ENCODE assay signal across 11 mouse cellular contexts in genomic region chr7:34493892-34494291, GRCm38 (mm10).
DNase-seq lines count a peak whose midpoint lies in the region; ATAC-seq and TF ChIP-seq lines count a peak whose summit lies in the region.
"Had no signal": no experiment of that assay in that cellular context is flagged by ENCODE, and none has a peak within 500 bp of the region (broad histone marks: within the 10 kb centered on the region; RNA-seq: fewer than 3 reads in every experiment).

No protein-coding gene starts in this region.

- H3K4me3 ChIP-seq in lung, embryonic 14.5 days (ENCODE audit: low read depth, low read length), result no peak overlapping the region
- H3K4me3 ChIP-seq: forebrain, embryonic 13.5 days had no signal

- H3K4me1 ChIP-seq in lung, embryonic 14.5 days (ENCODE audit: insufficient read depth), result no peaks in the 10 kb centered on the region
- H3K4me1 ChIP-seq: forebrain, embryonic 13.5 days had no signal

- no peak overlapping the region for H3K27ac ChIP-seq in lung, embryonic 14.5 days (ENCODE audit: low read depth)
- H3K27ac ChIP-seq: forebrain, embryonic 13.5 days had no signal

- no peaks in the 10 kb centered on the region for H3K9me3 ChIP-seq in lung, embryonic 14.5 days (ENCODE audit: low read depth, low read length)
- H3K9me3 ChIP-seq: forebrain, embryonic 13.5 days had no signal

- DNase-seq in heart, postnatal 10 days, result peak; percentile 6 to 14
- DNase-seq in heart, postnatal 36 days, result no peak
- DNase-seq in lung, embryonic 14.5 days, result peak; percentile 73
- DNase-seq in lung, postnatal 25 days (ENCODE audit: low spot score), result no peak
- peak; percentile 32 for DNase-seq in adipocyte (ENCODE audit: low spot score)
- DNase-seq in retina, postnatal 1 day, result peak; percentile 54
- no peak for DNase-seq in adrenal gland, postnatal 14 days
- DNase-seq: kidney, adult 8-10 months; liver had no signal

- peak; percentile 47 for TF ChIP-seq CTCF in lung, embryonic 14.5 days (IDR thresholded peaks at IDR 0.05; ENCODE audit: low read depth)

- 63% methylated on average over 10 of the region's 10 CpGs for WGBS in lung, embryonic 14.5 days

- no peak overlapping the region for H3K9ac ChIP-seq in lung, embryonic 14.5 days
- H3K9ac ChIP-seq: forebrain, embryonic 13.5 days had no signal

- H3K4me2 ChIP-seq in lung, embryonic 14.5 days, result no peak overlapping the region
- H3K4me2 ChIP-seq: forebrain, embryonic 13.5 days had no signal

- intact Hi-C loops in heart, postnatal 10 days (cut with DNase I), result loop anchor here (2.0 to 5.0 kb wide), 2 partner anchors 161 to 178 kb away; no protein-coding TSS in a partner anchor
- intact Hi-C loops in heart, postnatal 36 days (cut with DNase I), result loop anchor here (1.0 to 5.0 kb wide), 2 partner anchors 161 to 178 kb away; no protein-coding TSS in a partner anchor

- no peaks in the 10 kb centered on the region for H3K36me3 ChIP-seq in lung, embryonic 14.5 days (ENCODE audit: insufficient read depth)

- no peak for ATAC-seq in lung, embryonic 14.5 days (ENCODE audit: insufficient read depth)
- ATAC-seq: activated CD4-positive, CD25-positive, alpha-beta regulatory T cell, adult 4 months; forebrain, embryonic 13.5 days had no signal

- no peaks in the 10 kb centered on the region for H3K27me3 ChIP-seq in lung, embryonic 14.5 days (ENCODE audit: insufficient read depth, low read length)
- H3K27me3 ChIP-seq: forebrain, embryonic 13.5 days had no signal

Comparison
In these comparisons a context has a peak if more than half of its experiments do, and no peak if none do; other contexts are left out.
1. DNase-seq: peak in heart, postnatal 10 days (2 of 2), lung, embryonic 14.5 days (single experiment), adipocyte (single experiment) and retina, postnatal 1 day (single experiment); none in heart, postnatal 36 days (0 of 2), lung, postnatal 25 days (single experiment) and adrenal gland, postnatal 14 days (single experiment).